12 mouse cellular contexts compared by ENCODE assay signal in genomic region chr3:11034995-11035769, GRCm38 (mm10).
"Had no signal": no experiment of that assay in that cellular context is flagged by ENCODE, and none has a peak within 500 bp of the region (broad histone marks: within the 10 kb centered on the region; RNA-seq: fewer than 3 reads in every experiment).

No protein-coding gene starts in this region.

- ATAC-seq: intestine, postnatal 0 days had no signal

- H3K27me3 ChIP-seq: limb, embryonic 15.5 days; liver, embryonic 13.5 days; midbrain, embryonic 12.5 days had no signal

- H3K4me2 ChIP-seq: limb, embryonic 15.5 days; liver, embryonic 13.5 days; midbrain, embryonic 12.5 days had no signal

- H3K9me3 ChIP-seq: limb, embryonic 15.5 days; liver, embryonic 13.5 days; midbrain, embryonic 12.5 days had no signal

- H3K36me3 ChIP-seq: limb, embryonic 15.5 days; liver, embryonic 13.5 days; midbrain, embryonic 12.5 days had no signal

- H3K27ac ChIP-seq: limb, embryonic 15.5 days; liver, embryonic 13.5 days; midbrain, embryonic 12.5 days; stomach, postnatal 0 days had no signal

- DNase-seq: kidney, adult 8-10 months; kidney, postnatal 36 days; layer of hippocampus, adult 9-11 months; layer of hippocampus, postnatal 36 days; liver, embryonic 13.5 days; lung, adult 18-20 months; right cerebral cortex, adult 18-20 months; thymus, postnatal 4 days had no signal

- H3K4me3 ChIP-seq: limb, embryonic 15.5 days; liver, embryonic 13.5 days; midbrain, embryonic 12.5 days had no signal

- H3K9ac ChIP-seq: limb, embryonic 15.5 days; liver, embryonic 13.5 days; midbrain, embryonic 12.5 days had no signal

- H3K4me1 ChIP-seq: limb, embryonic 15.5 days; liver, embryonic 13.5 days; midbrain, embryonic 12.5 days had no signal
